Mouse (Mus musculus) spleen, adult 12 weeks (tissue): Measurements from ENCODE around the gene Spink8.
A peak's percentile ranks its signal among the peaks of the same experiment; 100 is the strongest.
"Not testable (repeated sequence)": the region's sequence is repeated elsewhere in the genome, so short reads cannot be mapped to it uniquely, and the experiment has no call there.

Experiments used
- DNase-seq: peaks from one replicate; pipeline ENCODE4 v3.0.0; 2022; ENCODE audit warnings: low spot score

Gene Spink8

GRCm38 (mm10) chr9:109811980-109812379 lies at the start of gene Spink8:
Spink8 (plus strand) TSS chr9:109812280.
- no peak for DNase-seq

- DNase-seq, result not testable (repeated sequence)
Measured at GRCm38 (mm10) chr9:109766841-109767240, 45.2 kb upstream of the Spink8 start.

- DNase-seq, result not testable (repeated sequence)
Measured at GRCm38 (mm10) chr9:109790570-109790969, 21.5 kb upstream of the Spink8 start, which contains the start of gene Fbxw27. Fbxw27 (minus strand) TSS chr9:109790670.

GRCm38 (mm10) chr9:109795221-109795620 lies 16.9 kb upstream of the Spink8 start:
- no peak for DNase-seq

GRCm38 (mm10) chr9:109795811-109796210 lies 16.3 kb upstream of the Spink8 start:
- DNase-seq, result no peak

- no peak for DNase-seq
Measured at GRCm38 (mm10) chr9:109798051-109798450, 14.0 kb upstream of the Spink8 start.

- DNase-seq, result not testable (repeated sequence)
Measured at GRCm38 (mm10) chr9:109805596-109805995, 6.5 kb upstream of the Spink8 start.

GRCm38 (mm10) chr9:109806260-109806659 lies 5.8 kb upstream of the Spink8 start:
- no peak for DNase-seq

- no peak for DNase-seq
Measured at GRCm38 (mm10) chr9:109806695-109807293, 5.3 kb upstream of the Spink8 start.

- no peak for DNase-seq
Measured at GRCm38 (mm10) chr9:109807898-109808297, 4.2 kb upstream of the Spink8 start.

GRCm38 (mm10) chr9:109813424-109813823 lies 1.3 kb downstream of the Spink8 start:
- no peak for DNase-seq

GRCm38 (mm10) chr9:109816341-109816740 lies 4.3 kb downstream of the Spink8 start:
- no peak for DNase-seq

GRCm38 (mm10) chr9:109825739-109826138 lies 13.7 kb downstream of the Spink8 start:
- DNase-seq, result no peak

- DNase-seq, result no peak
Measured at GRCm38 (mm10) chr9:109826181-109826580, 14.1 kb downstream of the Spink8 start.

GRCm38 (mm10) chr9:109832391-109833087 lies 20.5 kb downstream of the Spink8 start, which contains the start of gene Nme6:
Nme6 (plus strand) TSS chr9:109832749.
- peak; percentile 88 for DNase-seq

GRCm38 (mm10) chr9:109833088-109833412 lies 21.0 kb downstream of the Spink8 start:
- DNase-seq, result no peak

GRCm38 (mm10) chr9:109849312-109849758 lies 37.3 kb downstream of the Spink8 start, which contains the start of gene Camp:
Camp (minus strand) TSS chr9:109849617.
- DNase-seq, result no peak

GRCm38 (mm10) chr9:109850099-109850498 lies 38.0 kb downstream of the Spink8 start:
- no peak for DNase-seq

- no peak for DNase-seq
Measured at GRCm38 (mm10) chr9:109854341-109854740, 42.3 kb downstream of the Spink8 start.

GRCm38 (mm10) chr9:109855947-109856346 lies 43.9 kb downstream of the Spink8 start:
- no peak for DNase-seq

- DNase-seq, result peak; percentile 72
Measured at GRCm38 (mm10) chr9:109862397-109863044, 50.4 kb downstream of the Spink8 start.

- no peak for DNase-seq
Measured at GRCm38 (mm10) chr9:109863085-109863484, 51.0 kb downstream of the Spink8 start.

- DNase-seq, result no peak
Measured at GRCm38 (mm10) chr9:109866218-109866617, 54.1 kb downstream of the Spink8 start.
